Comparison of ENCODE assay signal across 10 mouse cellular contexts in the genomic region with DNA sequence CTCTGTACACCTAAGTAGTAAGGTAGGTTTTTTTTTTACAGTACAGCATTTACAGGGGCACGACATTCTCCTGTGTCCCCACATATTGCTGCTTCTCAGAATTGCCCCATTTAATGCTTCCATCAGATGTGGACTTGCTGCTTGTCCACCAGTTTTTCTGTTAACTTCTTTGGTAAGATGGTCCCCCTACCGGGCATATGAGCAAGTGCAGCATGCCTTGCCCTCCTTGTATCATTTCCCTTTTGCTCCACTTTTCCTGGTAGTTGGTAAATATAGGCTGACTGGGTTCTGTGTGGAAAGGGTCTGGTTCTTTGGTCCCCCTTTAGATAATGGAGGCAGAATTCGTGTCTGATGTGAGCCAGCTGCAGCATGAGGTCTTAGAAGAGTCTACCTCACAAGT. TPM values are rescaled to one million over a fixed set of nuclear protein-coding genes. Genes with fewer than 3 reads are reported as not detected.
A peak's percentile ranks its signal among the peaks of the same experiment; 100 is the strongest.
DNase-seq lines count a peak whose midpoint lies in the region; ATAC-seq lines count a peak whose summit lies in the region.
"Had no signal": no experiment of that assay in that cellular context is flagged by ENCODE, and none has a peak within 500 bp of the region (broad histone marks: within the 10 kb centered on the region; RNA-seq: fewer than 3 reads in every experiment).

No protein-coding gene starts in this region.

- ATAC-seq in intestine, embryonic 14.5 days (replicated peaks; ENCODE audit: low FRiP score, low TSS enrichment, low read depth) = no peak
- ATAC-seq in intestine, embryonic 15.5 days = no peak
- no peak for ATAC-seq in monocyte, adult 5-6 weeks (replicated peaks; ENCODE audit: insufficient number of reproducible peaks, low FRiP score, low TSS enrichment, poor library complexity, severe bottlenecking)

- H3K36me3 ChIP-seq in intestine, embryonic 14.5 days (ENCODE audit: control insufficient read depth, insufficient read depth, low read length) = peaks cover 6% of the 10 kb centered on the region; the same call in 1 of the 2 replicates
- H3K36me3 ChIP-seq in intestine, embryonic 15.5 days = no peaks in the 10 kb centered on the region

- peak; percentile 65 for DNase-seq in intestine, embryonic 14.5 days (ENCODE audit: low spot score)
- peak; percentile 33 for DNase-seq in CD4-positive helper T cell, adult 2 months (ENCODE audit: low read depth, low spot score)
- DNase-seq in R1 (ENCODE audit: low read depth, low spot score) = peak; percentile 59
- peak; percentile 21 to 70 for DNase-seq in frontal cortex, adult 2 months (ENCODE audit: extremely low spot score in 1 of 2, low spot score in 1 of 2)
- DNase-seq in layer of hippocampus, adult 9-11 months = peak; percentile 53
- peak; percentile 54 for DNase-seq in mesoderm, embryonic 11.5 days (ENCODE audit: low read depth, low spot score)

- H3K4me1 ChIP-seq in intestine, embryonic 14.5 days (replicated peaks; ENCODE audit: control insufficient read depth, insufficient read depth, low read length) = no peaks in the 10 kb centered on the region
- no peaks in the 10 kb centered on the region for H3K4me1 ChIP-seq in intestine, embryonic 15.5 days (replicated peaks)
- H3K4me1 ChIP-seq: embryonic facial prominence, embryonic 15.5 days had no signal

- no peak overlapping the region for H3K4me3 ChIP-seq in intestine, embryonic 14.5 days (ENCODE audit: low read depth, low read length)
- no peak overlapping the region for H3K4me3 ChIP-seq in intestine, embryonic 15.5 days (replicated peaks)
- H3K4me3 ChIP-seq: embryonic facial prominence, embryonic 15.5 days; liver, embryonic 15.5 days had no signal

- no peaks in the 10 kb centered on the region for H3K27me3 ChIP-seq in intestine, embryonic 14.5 days (replicated peaks; ENCODE audit: control insufficient read depth, insufficient read depth, low read length)
- no peaks in the 10 kb centered on the region; the same call in 1 of the 2 replicates for H3K27me3 ChIP-seq in intestine, embryonic 15.5 days (replicated peaks)
- H3K27me3 ChIP-seq: embryonic facial prominence, embryonic 15.5 days had no signal

- no peaks in the 10 kb centered on the region for H3K9me3 ChIP-seq in intestine, embryonic 14.5 days (ENCODE audit: control insufficient read depth, low read length)
- no peaks in the 10 kb centered on the region for H3K9me3 ChIP-seq in intestine, embryonic 15.5 days
- H3K9me3 ChIP-seq: embryonic facial prominence, embryonic 15.5 days; liver, embryonic 15.5 days had no signal

- no peak overlapping the region for H3K9ac ChIP-seq in intestine, embryonic 14.5 days (ENCODE audit: low read length)
- H3K9ac ChIP-seq in intestine, embryonic 15.5 days = no peak overlapping the region
- H3K9ac ChIP-seq: embryonic facial prominence, embryonic 15.5 days; liver, embryonic 15.5 days had no signal

- H3K4me2 ChIP-seq in intestine, embryonic 14.5 days (ENCODE audit: low read length) = no peak overlapping the region
- no peak overlapping the region for H3K4me2 ChIP-seq in intestine, embryonic 15.5 days (replicated peaks)
- H3K4me2 ChIP-seq: embryonic facial prominence, embryonic 15.5 days; liver, embryonic 15.5 days had no signal

- no peak overlapping the region for H3K27ac ChIP-seq in intestine, embryonic 14.5 days (ENCODE audit: low read depth)
- H3K27ac ChIP-seq in intestine, embryonic 15.5 days = no peak overlapping the region
- H3K27ac ChIP-seq: embryonic facial prominence, embryonic 15.5 days; liver, embryonic 15.5 days had no signal

- WGBS in intestine, embryonic 14.5 days = 17% methylated on average over 3 of the region's 3 CpGs
- 22% methylated on average over 3 of the region's 3 CpGs for WGBS in intestine, embryonic 15.5 days

RNA-seq across cellular contexts. Expression of a gene that starts 5.2 kb away (rescaled TPM):
- polyA plus RNA-seq in intestine, embryonic 14.5 days (2014; fragmentation: Nextera tagmentation; extraction: Ambion mirVana) = 0.07 and 0.08 TPM in 2 replicates
- 0.15 and 0.16 TPM in 2 replicates for polyA plus RNA-seq in intestine, embryonic 15.5 days (2015; fragmentation: Nextera tagmentation; extraction: Ambion mirVana)
- polyA plus RNA-seq in frontal cortex, adult 2 months (2012; rRNA removed) = 0.14 and 0.29 TPM in 2 replicates
- not detected in 3 replicates for total RNA-seq in monocyte, adult 5-6 weeks (2017)

RNA-seq across cellular contexts. Expression of a gene that starts 14.1 kb away (rescaled TPM):
- 21.9 and 28.6 TPM in 2 replicates for polyA plus RNA-seq in intestine, embryonic 14.5 days (2014; fragmentation: Nextera tagmentation; extraction: Ambion mirVana)
- polyA plus RNA-seq in intestine, embryonic 15.5 days (2015; fragmentation: Nextera tagmentation; extraction: Ambion mirVana) = 19.0 and 23.0 TPM in 2 replicates
- 32.8 and 39.1 TPM in 2 replicates for polyA plus RNA-seq in frontal cortex, adult 2 months (2012; rRNA removed)
- total RNA-seq in monocyte, adult 5-6 weeks (2017) = 6.5 to 14.6 TPM (median 7.1 TPM) in 3 replicates
